Mouse (Mus musculus) v-Abl transformed pro-B cells (cell line): ENCODE measurements around the gene Pgbd5.
"Not testable (repeated sequence)": the region's sequence is repeated elsewhere in the genome, so short reads cannot be mapped to it uniquely, and the experiment has no call there.

ENCODE experiments used
- in situ Hi-C, 2 experiments: fragments of 400-800 bp; cut with MboI; formaldehyde crosslinking; loops; one replicate each; pipeline ENCODE4 v1.15.1; 2025; ENCODE audit not compliant: unreplicated experiment in 2 of 2

Gene Pgbd5

DNA sequence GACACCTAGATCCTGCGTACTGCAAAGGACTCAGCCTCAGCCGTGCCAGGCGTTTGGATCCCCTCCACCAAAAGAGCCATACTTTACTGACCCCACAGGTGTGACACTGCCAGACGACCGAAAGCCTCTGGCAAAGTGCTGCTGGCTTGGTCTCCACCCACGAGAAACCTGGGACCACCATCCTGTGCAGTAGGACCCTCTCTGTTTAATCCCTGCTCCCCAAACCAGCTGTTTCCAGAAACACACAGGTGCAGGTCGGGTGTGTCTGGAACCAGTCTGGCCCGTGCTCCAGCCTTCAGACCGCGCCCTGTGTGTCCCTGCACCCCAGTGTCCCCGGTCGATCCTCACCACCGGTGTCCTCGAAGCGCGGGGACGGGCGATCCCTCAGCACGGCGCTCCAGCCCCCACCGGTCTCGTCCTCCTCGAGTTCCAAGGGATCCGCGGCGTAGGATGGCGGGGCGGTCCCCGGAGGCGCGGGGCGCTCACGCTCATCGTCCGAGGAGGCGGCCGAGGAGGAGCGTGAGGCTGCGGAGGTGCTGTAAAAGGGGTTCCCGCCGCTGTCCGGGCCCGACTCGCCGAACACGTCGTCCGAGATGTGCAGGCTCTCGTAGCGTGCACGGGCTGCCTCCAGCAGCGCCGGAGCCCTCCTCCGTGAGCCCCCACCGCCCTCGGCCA lies 5.9 kb downstream of the Pgbd5 start:
- in situ Hi-C loops: no loop called here

DNA sequence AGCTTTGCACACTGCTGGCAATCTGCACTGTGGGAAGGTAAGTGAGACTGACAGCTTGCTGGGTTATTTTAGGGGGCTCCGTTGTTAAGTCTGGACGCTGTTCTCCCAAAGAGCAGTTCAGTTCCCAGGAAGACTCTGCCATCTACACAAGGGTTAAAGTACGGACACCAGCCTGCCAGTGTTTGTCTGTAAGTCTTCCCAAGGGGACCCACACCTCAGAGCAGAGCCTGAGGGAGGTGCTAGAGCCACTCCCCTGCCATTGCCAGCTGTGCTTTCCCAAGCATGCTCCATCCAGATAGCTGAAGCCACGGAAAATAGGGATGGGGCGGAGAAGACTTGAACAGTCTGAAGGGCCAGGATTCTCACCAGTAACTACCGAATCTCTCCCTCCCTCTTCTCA lies 8.6 kb downstream of the Pgbd5 start:
- in situ Hi-C loops: no loop called here

GRCm38 (mm10) chr8:124429417-124429816 lies 10.0 kb downstream of the Pgbd5 start:
- in situ Hi-C loops: no loop called here

GRCm38 (mm10) chr8:124428721-124429120 lies 10.7 kb downstream of the Pgbd5 start:
- in situ Hi-C loops: not testable (repeated sequence)

GRCm38 (mm10) chr8:124421413-124421812 lies 18.0 kb downstream of the Pgbd5 start:
- in situ Hi-C loops: no loop called here

DNA sequence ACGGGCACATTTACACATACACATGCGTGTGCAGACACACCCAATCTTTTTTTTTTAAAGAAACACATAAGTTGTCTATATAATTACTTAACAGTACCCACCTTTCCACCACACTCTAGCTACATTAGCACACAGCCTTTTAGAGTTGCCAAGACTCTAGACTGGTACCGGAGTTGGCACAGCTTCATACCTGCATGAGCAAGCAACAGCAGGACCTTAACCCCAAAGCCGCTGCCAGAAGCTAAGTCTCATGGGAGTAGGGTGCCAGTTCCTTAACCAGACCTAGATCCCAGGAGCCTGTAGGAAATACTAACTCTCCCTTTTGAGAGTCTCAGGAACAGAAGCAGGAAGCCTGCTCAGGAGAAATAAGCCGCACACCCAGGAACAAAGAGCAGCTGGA lies 20.5 kb downstream of the Pgbd5 start:
- in situ Hi-C loops: no loop called here

- in situ Hi-C loops: no loop called here
Observed at GRCm38 (mm10) chr8:124418185-124418584, 21.3 kb downstream of the Pgbd5 start.

- in situ Hi-C loops: no loop called here
Observed at GRCm38 (mm10) chr8:124416646-124417045, 22.8 kb downstream of the Pgbd5 start.

DNA sequence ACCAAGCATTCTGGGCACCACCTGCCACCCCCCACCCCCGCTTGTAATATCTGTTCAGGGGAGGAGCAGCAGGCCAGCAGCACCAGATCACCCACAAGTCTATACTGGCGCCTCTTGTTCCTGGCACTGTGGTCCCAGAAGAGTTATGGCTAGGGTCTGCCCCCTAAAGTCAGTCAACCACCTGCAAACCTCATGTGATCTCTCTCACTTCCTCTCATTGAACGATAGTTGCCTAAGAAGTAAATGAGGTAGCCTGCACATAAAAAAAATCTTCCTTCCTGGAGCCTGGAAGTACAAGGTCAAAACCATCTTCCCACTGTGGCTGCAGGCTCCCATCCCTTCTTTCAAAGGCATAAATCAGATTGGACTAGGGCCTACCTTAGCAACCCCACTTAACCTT lies 23.7 kb downstream of the Pgbd5 start:
- in situ Hi-C loops: no loop called here

DNA sequence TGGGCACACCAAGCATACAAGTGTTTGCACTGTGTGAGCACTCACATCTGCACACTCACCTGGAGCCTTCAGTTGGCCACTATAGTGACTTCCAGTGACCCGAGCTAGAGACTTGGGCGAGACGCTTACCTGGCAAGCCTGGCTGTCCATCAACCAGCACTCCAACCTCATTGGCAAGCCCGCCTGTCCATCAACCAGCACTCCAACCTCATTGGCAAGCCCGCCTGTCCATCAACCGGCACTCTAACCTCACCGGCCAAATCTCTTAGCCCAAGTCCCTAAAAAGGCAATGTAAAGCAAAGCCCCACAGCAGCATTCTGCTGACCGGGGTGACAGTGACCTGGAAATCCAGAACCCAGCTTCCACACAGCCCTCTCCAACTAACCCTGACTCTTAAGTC lies 24.5 kb downstream of the Pgbd5 start:
- in situ Hi-C loops: no loop called here

DNA sequence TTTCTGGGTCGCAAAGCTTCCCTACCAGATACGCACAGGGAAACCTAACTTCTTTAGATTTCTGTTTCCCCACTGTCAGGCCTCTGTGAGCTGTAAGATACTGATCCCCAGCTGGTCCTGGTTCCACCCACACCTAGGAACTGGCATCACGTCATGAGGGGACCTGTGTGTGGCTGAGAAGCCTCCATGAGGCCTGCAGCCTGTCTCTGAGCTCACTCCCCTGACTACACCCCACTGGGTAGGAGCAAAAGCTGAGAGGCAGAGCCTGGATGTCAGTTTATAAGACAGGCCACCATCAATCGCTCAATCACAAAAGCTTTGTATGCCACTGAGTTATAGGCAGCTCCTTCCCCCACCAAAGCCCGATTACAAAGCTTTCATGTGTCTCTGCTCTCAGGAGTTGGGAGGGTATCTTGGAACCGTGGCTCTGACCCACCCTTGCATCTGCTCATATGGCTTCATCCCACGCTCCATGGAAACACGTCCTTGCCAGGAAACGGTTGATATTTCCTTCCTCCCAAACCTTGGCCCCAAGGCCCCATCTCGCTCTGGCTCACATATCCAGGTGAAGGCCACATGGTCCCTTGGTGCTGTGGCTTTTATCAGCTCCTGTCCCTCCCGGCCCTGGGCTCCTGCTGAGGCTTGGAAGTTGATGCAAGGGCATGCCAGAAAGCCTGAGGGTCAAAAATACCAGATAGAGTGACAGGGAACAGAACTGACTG lies 26.1 kb downstream of the Pgbd5 start:
- in situ Hi-C loops: no loop called here

- in situ Hi-C loops: no loop called here
Observed at GRCm38 (mm10) chr8:124412496-124413243, 26.8 kb downstream of the Pgbd5 start.

GRCm38 (mm10) chr8:124404471-124405260 lies 34.8 kb downstream of the Pgbd5 start:
- in situ Hi-C loops: loop anchor here in 1 of 2 experiments (5.0 kb wide), 1 partner anchor 163 kb away; the partner anchor contains the start of gene Agt

DNA sequence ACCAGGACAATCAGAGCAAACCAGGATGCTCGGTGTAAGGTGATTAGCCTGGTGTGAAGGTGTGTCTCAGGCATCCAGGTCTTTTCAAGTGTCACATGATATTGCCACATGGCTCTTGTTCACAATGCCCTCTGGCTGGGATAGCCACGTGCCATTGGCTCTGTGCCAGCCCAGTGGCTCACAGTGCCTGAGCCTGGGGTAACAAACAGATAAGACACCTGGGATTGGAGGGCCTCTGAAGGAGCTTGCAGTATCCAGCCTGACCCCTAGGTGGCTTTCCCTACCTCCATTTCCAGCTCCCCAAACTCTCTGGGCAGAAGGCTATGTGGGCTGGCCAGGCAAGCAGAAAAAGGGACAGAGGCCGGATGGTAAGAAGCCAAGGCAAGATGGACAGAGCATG lies 35.6 kb downstream of the Pgbd5 start:
- in situ Hi-C loops: loop anchor here in 1 of 2 experiments (5.0 kb wide), 1 partner anchor 163 kb away; the partner anchor contains the start of gene Agt

DNA sequence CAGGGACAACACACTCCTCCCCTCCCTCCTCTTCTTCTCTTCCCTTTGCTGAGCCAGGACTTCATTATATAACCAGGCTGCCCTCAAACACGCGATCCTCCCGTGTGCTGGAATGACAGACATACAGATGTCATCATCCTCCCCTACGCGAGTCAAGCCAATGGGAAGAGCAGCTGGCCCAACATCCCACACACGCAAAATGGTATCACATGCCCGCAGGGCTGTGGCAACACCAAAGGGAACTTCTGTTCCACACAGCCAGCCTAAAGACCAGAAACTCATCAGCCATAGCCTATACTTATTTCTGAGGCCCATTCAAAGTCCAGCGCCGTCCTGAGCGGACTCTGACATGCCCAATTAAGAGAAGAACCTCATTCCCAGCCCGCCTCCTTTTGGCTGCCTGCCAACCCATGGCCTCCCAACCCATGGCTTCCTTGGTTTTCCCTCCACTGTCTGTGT lies 40.0 kb downstream of the Pgbd5 start:
- in situ Hi-C loops: no loop called here

- in situ Hi-C loops: no loop called here
Observed at GRCm38 (mm10) chr8:124398843-124399402, 40.5 kb downstream of the Pgbd5 start.

DNA sequence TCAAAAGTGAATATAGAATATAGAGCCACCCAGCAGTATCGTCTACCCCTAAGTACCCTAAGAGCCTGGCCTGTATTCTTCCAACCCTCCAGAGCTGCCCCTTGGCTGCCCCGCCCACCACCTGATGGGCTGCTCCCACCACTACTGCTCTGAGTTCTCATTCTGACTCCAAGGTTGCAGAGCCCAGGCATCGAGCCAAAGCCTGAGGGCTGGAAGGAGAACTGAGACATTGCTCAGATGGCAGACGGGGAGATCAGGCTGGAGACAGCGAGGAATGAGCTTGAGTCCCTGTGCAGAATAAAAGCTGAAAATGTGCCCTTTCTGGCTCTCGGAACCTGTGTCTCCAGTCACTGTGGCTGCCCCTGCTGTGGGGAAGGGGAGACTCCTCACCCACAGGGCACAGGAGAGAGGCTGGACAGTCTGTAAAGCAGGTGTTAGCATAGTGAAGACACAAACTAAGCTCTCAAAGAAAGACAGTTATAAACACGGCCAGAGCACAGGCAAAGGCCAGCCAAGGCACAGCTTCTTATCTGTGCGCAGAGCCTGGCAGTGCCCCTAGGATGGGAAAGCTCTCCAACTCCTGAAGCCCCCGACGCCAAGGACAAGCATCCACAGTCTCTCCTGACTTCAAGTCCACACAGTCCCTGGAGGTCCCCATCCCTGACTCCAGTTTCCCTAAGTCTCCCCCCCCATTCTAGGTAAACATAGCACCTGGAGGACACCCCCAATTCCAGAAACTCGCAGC lies 42.0 kb downstream of the Pgbd5 start:
- in situ Hi-C loops: no loop called here

DNA sequence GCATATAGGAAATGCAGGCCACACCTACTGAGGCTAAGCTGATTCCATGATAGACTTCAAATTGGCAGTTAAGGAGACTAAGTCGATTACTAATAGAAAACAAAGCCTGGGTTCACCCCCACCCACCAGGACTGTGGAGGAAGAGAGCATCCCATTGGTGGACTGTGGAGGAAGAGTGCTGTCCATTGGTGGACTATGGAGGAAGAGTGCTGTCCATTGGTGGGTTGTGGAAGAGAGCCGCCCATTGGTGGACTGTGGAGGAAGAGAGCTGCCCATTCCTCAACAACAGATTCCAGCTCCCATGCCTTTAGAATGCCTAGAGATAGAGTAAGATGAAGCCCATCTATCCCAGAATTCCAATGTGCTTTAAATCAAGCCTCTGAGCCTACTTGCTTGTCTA lies 42.9 kb downstream of the Pgbd5 start:
- in situ Hi-C loops: no loop called here

- in situ Hi-C loops: no loop called here
Observed at GRCm38 (mm10) chr8:124395392-124395791, 44.1 kb downstream of the Pgbd5 start.

DNA sequence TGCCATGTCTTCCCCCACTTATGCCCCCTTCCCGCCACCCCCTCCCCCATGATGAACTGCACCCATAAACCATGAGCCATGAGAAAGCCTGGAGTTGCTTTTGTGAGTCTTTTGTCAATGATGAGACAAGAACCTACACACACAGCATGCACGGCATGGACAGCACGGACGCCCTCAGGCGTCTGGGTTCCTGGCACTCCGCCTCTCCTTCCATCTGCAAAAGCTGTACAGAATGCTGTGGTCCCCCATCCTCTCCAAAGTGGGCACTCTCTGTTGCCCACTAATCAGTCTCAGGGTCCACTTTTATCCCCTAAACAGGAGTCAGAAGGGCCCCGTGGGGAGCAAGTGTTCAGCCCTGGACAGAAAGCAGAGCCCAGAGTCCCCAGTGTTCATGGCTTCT lies 44.5 kb downstream of the Pgbd5 start:
- in situ Hi-C loops: no loop called here
